Mouse (Mus musculus) bone marrow macrophage, adult 2 months (primary cell): ENCODE results near the gene Gm20431.

ENCODE experiments used
- CTCF ChIP-seq: IDR thresholded peaks from 2 replicates; pipeline ENCODE4 v1.5.1; 2012; ENCODE audit warnings: low read depth, mild to moderate bottlenecking, low read length, moderate library complexity
- POLR2A ChIP-seq: IDR thresholded peaks from 2 replicates; pipeline ENCODE4 v1.6.1; 2012; ENCODE audit warnings: mild to moderate bottlenecking, low read depth, low read length, borderline replicate concordance

DNA sequence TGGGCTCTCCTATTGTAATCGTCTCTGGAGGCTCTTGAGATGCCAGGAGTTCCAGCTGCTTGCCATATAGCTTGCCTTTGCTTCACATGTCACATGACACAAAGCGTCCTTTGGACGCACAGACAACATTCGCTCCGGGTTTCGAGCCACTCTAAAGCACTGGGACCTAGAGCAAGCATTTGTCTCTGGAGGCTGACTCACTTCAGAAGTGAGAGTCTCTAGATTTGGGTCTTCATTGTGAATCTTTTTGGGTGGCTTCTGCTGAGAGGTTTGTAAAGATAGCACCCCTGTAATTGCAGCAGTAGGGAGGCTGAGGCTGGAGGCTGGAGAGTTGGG, 27.8 kb downstream of the Gm20431 start:
- TF ChIP-seq CTCF = no peak
- TF ChIP-seq POLR2A = no peak
